Mouse (Mus musculus): ENCODE measurements at regions not wholly inside any gene's neighbourhood (a gene's known extent, or its start where the extent isn't known, plus 50 kb on each side); places are given as distances from the start of the nearest gene placed in this dataset.

- DNase-seq (ENCODE audit: low spot score in 2 of 2): no peak
Observed at GRCm38 (mm10) chr17:54821059-54821458, 522.2 kb upstream of the Slc5a7 start.

DNA sequence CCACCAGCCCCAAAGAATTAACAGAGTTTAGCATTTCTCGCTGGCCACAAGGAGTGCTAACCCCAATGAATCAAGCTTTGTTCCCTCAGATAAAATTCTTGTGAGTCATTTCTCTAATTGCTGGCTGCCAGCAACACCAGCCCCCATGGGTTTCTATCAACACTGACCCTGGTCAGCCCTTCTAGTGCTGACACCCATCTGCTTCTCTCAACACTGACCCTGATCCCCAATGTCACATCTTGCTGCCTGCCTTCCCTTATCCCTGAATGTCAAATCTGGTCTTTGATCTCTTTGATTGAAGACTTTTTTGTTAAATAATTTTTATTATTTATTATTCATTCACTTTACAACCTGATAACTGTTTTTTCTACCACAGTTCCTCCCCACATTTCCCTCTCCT is 554.8 kb upstream of the Slc5a7 start:
- peak in 1 of 2 experiments; percentile 3 for DNase-seq (ENCODE audit: low spot score in 2 of 2)

DNA sequence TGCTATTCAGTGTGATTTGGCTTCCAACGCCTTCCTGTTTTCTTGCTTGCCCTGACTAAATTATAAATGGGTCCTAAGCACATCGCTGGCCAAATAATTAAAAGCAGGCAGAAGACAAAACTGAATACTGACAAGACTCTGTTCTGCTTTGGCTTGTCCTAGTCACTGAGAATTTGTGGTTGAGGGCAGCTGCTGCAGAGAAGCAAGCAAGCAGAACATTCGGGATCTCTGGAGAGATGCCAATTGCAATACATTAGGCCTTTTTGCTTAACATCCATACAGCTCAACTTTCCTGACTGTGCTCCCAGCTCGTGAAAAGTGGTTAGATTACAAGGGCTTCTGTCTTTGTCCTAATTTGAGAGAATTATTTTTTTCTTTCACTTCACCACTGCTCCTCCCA is 549.0 kb upstream of the St6gal2 start:
- no peak for DNase-seq (ENCODE audit: low spot score in 2 of 2)

DNA sequence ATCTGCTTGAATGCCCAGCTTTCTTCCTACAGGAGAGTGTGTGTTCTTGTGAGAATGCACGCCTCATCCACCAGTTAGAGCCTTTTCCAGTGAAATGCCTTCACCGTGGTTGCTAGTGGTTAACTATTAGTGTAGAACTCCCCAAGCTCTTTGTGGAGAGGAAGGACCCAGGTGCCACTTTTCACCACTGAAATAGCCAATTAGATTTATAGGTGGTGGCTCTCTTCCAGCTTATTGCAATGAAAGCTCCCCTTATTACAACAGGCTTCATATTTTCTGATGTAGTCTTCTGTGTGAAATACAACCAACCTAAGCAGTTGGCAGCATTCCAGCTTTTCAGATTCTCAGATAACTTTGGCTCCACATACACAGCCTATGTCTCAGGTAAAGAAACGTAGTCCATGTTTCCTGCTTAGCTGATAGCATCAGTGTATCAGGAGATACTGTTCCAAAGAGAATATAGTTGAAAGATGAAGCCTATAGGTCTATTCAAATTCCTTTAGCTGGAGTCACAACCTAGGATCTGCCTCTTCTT is 515.9 kb upstream of the St6gal2 start:
- DNase-seq (ENCODE audit: low spot score in 2 of 2): no peak

DNA sequence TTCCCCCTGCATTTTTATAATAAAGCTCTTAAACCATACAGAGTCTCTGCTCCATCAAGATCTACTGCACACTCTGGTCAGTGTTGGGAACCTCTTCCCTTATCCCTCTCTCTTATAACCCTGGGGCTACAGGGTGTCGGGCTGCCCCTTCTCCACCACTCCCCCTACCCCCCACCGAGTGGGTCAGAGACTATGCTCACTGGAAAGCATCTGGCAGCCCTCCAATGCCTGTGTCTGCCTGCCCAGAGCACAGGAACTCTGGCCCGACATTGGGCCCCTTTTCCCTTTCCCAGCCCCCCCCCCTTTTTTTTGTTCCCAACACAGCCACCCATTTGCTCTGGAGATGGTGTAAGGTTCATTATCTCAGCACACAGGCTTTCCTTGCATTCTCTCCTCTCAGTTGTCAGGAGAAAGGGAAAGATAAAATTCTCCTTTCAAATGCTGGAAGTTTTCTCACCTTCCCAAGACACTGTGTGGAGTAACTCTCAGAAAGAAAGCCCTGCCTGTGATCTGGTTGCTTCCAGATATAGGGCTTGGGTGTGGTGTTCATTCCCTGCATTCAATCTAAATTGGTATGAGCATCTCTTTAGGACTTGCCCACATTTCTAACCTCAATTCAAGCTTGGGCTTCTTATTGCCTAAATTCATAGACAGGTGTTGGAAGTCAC is 501.7 kb upstream of the St6gal2 start:
- no peak for DNase-seq (ENCODE audit: low spot score in 2 of 2)

DNA sequence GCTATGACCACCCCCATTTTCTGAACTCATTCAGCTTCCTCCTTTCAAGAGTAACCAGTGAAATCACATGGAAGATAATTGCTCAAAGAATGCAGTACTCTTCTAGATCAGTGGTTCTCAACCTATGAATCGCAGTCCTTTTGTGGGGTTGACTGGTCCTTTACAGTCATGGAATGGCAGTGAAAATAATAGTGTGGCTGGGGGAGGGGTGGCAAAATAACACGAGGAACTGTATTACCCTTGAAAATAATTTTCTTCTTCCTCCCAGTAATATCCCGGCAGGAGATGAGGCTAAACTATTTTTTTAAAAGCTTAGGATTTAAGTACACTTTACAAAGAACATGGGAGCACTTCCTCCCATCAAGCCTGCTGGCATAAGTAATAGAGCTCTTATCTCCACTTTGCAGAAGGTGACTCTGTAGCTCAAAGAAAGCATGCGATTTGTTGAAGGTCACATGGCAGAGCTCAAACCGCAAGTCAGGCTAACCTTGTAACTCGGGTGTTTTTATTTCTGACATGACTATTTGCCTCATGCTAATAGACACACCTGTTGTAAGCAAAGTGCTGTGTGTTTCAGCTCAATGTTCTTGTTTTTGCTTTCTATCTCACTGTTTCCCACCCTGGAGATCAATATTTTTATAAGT is 500.8 kb upstream of the St6gal2 start:
- DNase-seq (ENCODE audit: low spot score in 2 of 2): no peak
